Mouse (Mus musculus) olfactory bulb, adult 2 months (tissue): ENCODE data around the gene Ankle2.

Experiments used
- CTCF ChIP-seq: fragments of 200-500 bp; IDR thresholded peaks from 2 replicates; pipeline ENCODE4 v1.5.1; 2012; ENCODE audit warnings: low read depth, mild to moderate bottlenecking, low read length, moderate library complexity; ENCODE audit not compliant: insufficient read depth
- POLR2A ChIP-seq: fragments of 200-500 bp; IDR thresholded peaks from 2 replicates; pipeline ENCODE4 v1.6.1; 2012; ENCODE audit warnings: mild to moderate bottlenecking, low read depth, low read length, moderate library complexity; ENCODE audit not compliant: insufficient read depth

GRCm38 (mm10) chr5:110266941-110267340, 36.1 kb downstream of the Ankle2 start:
- TF ChIP-seq POLR2A, result no peak
- TF ChIP-seq CTCF, result no peak
